Mouse (Mus musculus) neural tube, embryonic 15.5 days (tissue): ENCODE results near the gene Trim37. TPM values are rescaled to one million over a fixed set of nuclear protein-coding genes. Genes with fewer than 3 reads are reported as not detected.
"Not testable (repeated sequence)": the region's sequence is repeated elsewhere in the genome, so short reads cannot be mapped to it uniquely, and the experiment has no call there.

Source experiments
- ATAC-seq: fragments of 200-750 bp; cut with Nextera tagmentation; 2 replicates; pipeline ENCODE4 v1.8.0; 2017; ENCODE audit warnings: mild to moderate bottlenecking, moderate TSS enrichment, moderate library complexity; ENCODE audit not compliant: low FRiP score
- H3K27ac ChIP-seq: fragments of 300-500 bp; sonication (generic); replicated peaks from 2 replicates; pipeline ENCODE4 v1.5.1; 2015; ENCODE audit warnings: mild to moderate bottlenecking, inconsistent platforms
- H3K27me3 ChIP-seq: fragments of 300-500 bp; sonication (generic); replicated peaks from 2 replicates; pipeline ENCODE4 v1.6.1; 2015; ENCODE audit warnings: inconsistent platforms
- H3K36me3 ChIP-seq: fragments of 300-500 bp; sonication (generic); 2 replicates; pipeline ENCODE4 v1.6.1; 2015; ENCODE audit warnings: inconsistent platforms
- H3K4me1 ChIP-seq: fragments of 300-500 bp; sonication (generic); 2 replicates; pipeline ENCODE4 v1.6.1; 2015; ENCODE audit warnings: inconsistent platforms
- H3K4me2 ChIP-seq: fragments of 300-500 bp; sonication (generic); 2 replicates; pipeline ENCODE4 v1.6.1; 2015; ENCODE audit warnings: inconsistent platforms, mild to moderate bottlenecking, moderate library complexity
- H3K4me3 ChIP-seq: fragments of 300-500 bp; sonication (generic); replicated peaks from 2 replicates; pipeline ENCODE4 v1.5.1; 2015; ENCODE audit warnings: mild to moderate bottlenecking, inconsistent platforms
- H3K9ac ChIP-seq: fragments of 300-500 bp; sonication (generic); replicated peaks from 2 replicates; pipeline ENCODE4 v1.6.1; 2015; ENCODE audit warnings: mild to moderate bottlenecking, inconsistent platforms
- H3K9me3 ChIP-seq: fragments of 300-500 bp; sonication (generic); replicated peaks from 2 replicates; pipeline ENCODE4 v1.6.1; 2016; ENCODE audit warnings: inconsistent platforms
- WGBS: fragments of 180-500 bp; shearing (Covaris S2); methylation state at CpG from one replicate; pipeline ENCODE4 v1.1.7; 2015; ENCODE audit warnings: mixed read lengths; 5-methylcytosine and 5-hydroxymethylcytosine counted together
- microRNA counts: library from miRNA; unstranded; fragments of <30 nt; microRNA quantifications from one replicate; lab custom pipeline; 2016
- microRNA-seq: library from miRNA; unstranded; fragments of <30 nt; microRNA quantifications from one replicate; pipeline ENCODE4, GENCODE M21; 2017
- polyA plus RNA-seq: library from polyadenylated mRNA; unstranded; fragments of >200 nt; fragmentation: Nextera tagmentation; extraction: Ambion mirVana; gene quantifications from 2 replicates; pipeline ENCODE4 v1.2.1, GENCODE M21; 2015

The Trim37 gene
- polyA plus RNA-seq, 1 experiment from 2014 or later: 79.3 TPM

- WGBS: 83% methylated on average over 6 of the region's 6 CpGs
- no peak for ATAC-seq
- no peaks in the 10 kb centered on the region for H3K9me3 ChIP-seq
- H3K27ac ChIP-seq: no peak overlapping the region
- no peak overlapping the region for H3K4me3 ChIP-seq
- no peaks in the 10 kb centered on the region for H3K27me3 ChIP-seq
- peaks cover 11% of the 10 kb centered on the region; the same call in 1 of the 2 replicates for H3K4me1 ChIP-seq
- H3K9ac ChIP-seq: no peak overlapping the region
- no peaks in the 10 kb centered on the region for H3K36me3 ChIP-seq
- no peak overlapping the region for H3K4me2 ChIP-seq
Measured at GRCm38 (mm10) chr11:87250132-87250531, 123.3 kb downstream of the Trim37 start.

- H3K9ac ChIP-seq: no peak overlapping the region
- 91% methylated on average over 6 of the region's 6 CpGs for WGBS
- no peaks in the 10 kb centered on the region for H3K36me3 ChIP-seq
- H3K4me1 ChIP-seq: no peaks in the 10 kb centered on the region
- no peak overlapping the region for H3K4me3 ChIP-seq
- no peak overlapping the region for H3K4me2 ChIP-seq
- no peak overlapping the region for H3K27ac ChIP-seq
- ATAC-seq: no peak
- H3K27me3 ChIP-seq: no peaks in the 10 kb centered on the region
- no peaks in the 10 kb centered on the region for H3K9me3 ChIP-seq
Measured at GRCm38 (mm10) chr11:87253294-87253693, 126.4 kb downstream of the Trim37 start.

GRCm38 (mm10) chr11:87254149-87254548 is 127.3 kb downstream of the Trim37 start:
- ATAC-seq: no peak
- Histone ChIP-seq H3K27ac (peak overlapping the region; percentile 54), H3K4me2 (no peak overlapping the region), H3K9me3 (no peaks in the 10 kb centered on the region), H3K36me3 (no peaks in the 10 kb centered on the region), H3K4me1 (no peaks in the 10 kb centered on the region), H3K9ac (no peak overlapping the region), H3K27me3 (no peaks in the 10 kb centered on the region), H3K4me3 (no peak overlapping the region)
- 63% methylated on average over 5 of the region's 5 CpGs for WGBS

- H3K4me2 ChIP-seq: no peak overlapping the region
- WGBS: 95% methylated on average over 5 of the region's 5 CpGs
Measured at GRCm38 (mm10) chr11:87257282-87257681, 130.4 kb downstream of the Trim37 start.

GRCm38 (mm10) chr11:87259792-87260191 is 132.9 kb downstream of the Trim37 start:
- H3K9ac ChIP-seq: no peak overlapping the region
- H3K4me1 ChIP-seq: peaks cover 11% of the 10 kb centered on the region
- ATAC-seq: no peak
- 84% methylated on average over 10 of the region's 10 CpGs for WGBS
- H3K36me3 ChIP-seq: no peaks in the 10 kb centered on the region
- H3K4me3 ChIP-seq: no peak overlapping the region
- H3K27me3 ChIP-seq: no peaks in the 10 kb centered on the region
- no peak overlapping the region for H3K27ac ChIP-seq
- no peaks in the 10 kb centered on the region for H3K9me3 ChIP-seq
- H3K4me2 ChIP-seq: no peak overlapping the region

More at GRCm38 (mm10) chr11:87257282-87257681, 130.4 kb downstream of the Trim37 start:
- H3K36me3 ChIP-seq: no peaks in the 10 kb centered on the region
- ATAC-seq: no peak
- no peak overlapping the region for H3K27ac ChIP-seq
- H3K4me1 ChIP-seq: no peaks in the 10 kb centered on the region
- H3K4me3 ChIP-seq: no peak overlapping the region
- H3K27me3 ChIP-seq: no peaks in the 10 kb centered on the region
- no peaks in the 10 kb centered on the region for H3K9me3 ChIP-seq
- no peak overlapping the region for H3K9ac ChIP-seq

GRCm38 (mm10) chr11:87261705-87262104 is 134.8 kb downstream of the Trim37 start:
- 75% methylated on average over 4 of the region's 4 CpGs for WGBS
- not testable (repeated sequence) for H3K4me2 ChIP-seq, H3K4me3 ChIP-seq, ATAC-seq, H3K9ac ChIP-seq, H3K36me3 ChIP-seq, H3K27ac ChIP-seq, H3K27me3 ChIP-seq, H3K9me3 ChIP-seq
- H3K4me1 ChIP-seq: peaks cover 11% of the 10 kb centered on the region

- ATAC-seq: no peak
- no peaks in the 10 kb centered on the region for H3K36me3 ChIP-seq
- no peak overlapping the region for H3K9ac ChIP-seq
- H3K4me1 ChIP-seq: peaks cover 11% of the 10 kb centered on the region
- H3K27ac ChIP-seq: no peak overlapping the region
- peak overlapping the region; percentile 4; the same call in 1 of the 2 replicates for H3K4me2 ChIP-seq
- no peaks in the 10 kb centered on the region for H3K9me3 ChIP-seq
- H3K27me3 ChIP-seq: no peaks in the 10 kb centered on the region
- no peak overlapping the region for H3K4me3 ChIP-seq
- 15% methylated on average over 7 of the region's 7 CpGs for WGBS
Measured at GRCm38 (mm10) chr11:87263946-87264345, 137.1 kb downstream of the Trim37 start.

- no peaks in the 10 kb centered on the region for H3K9me3 ChIP-seq
- no peaks in the 10 kb centered on the region for H3K36me3 ChIP-seq
- no peak overlapping the region for H3K9ac ChIP-seq
- 64% methylated on average over 4 of the region's 4 CpGs for WGBS
- H3K4me1 ChIP-seq: peaks cover 17% of the 10 kb centered on the region
- H3K27ac ChIP-seq: peak overlapping the region; percentile 46
- H3K27me3 ChIP-seq: no peaks in the 10 kb centered on the region
- no peak overlapping the region for H3K4me2 ChIP-seq
- no peak overlapping the region for H3K4me3 ChIP-seq
- ATAC-seq: no peak
Measured at GRCm38 (mm10) chr11:87266246-87266645, 139.4 kb downstream of the Trim37 start.

GRCm38 (mm10) chr11:87268803-87269202 is 141.9 kb downstream of the Trim37 start:
- Histone ChIP-seq H3K27ac (no peak overlapping the region), H3K4me3 (no peak overlapping the region), H3K4me2 (no peak overlapping the region), H3K36me3 (no peaks in the 10 kb centered on the region), H3K27me3 (no peaks in the 10 kb centered on the region), H3K9ac (no peak overlapping the region), H3K4me1 (peaks cover 13% of the 10 kb centered on the region), H3K9me3 (no peaks in the 10 kb centered on the region)
- 84% methylated on average over 2 of the region's 2 CpGs for WGBS
- no peak for ATAC-seq

MicroRNA genes within 50 kb of the gene (microRNA counts, 519-probe panel; counts per million panel counts)
- microRNA mmu-miR-301a (lab: Ali Mortazavi, UCI): 3,960 counts per million, percentile 93 among the panel's probes with 10 or more counts

Small RNA genes lying within 50 kb of the gene (microRNA-seq; reads per million reads assigned to microRNA genes)
- 1,271 reads per million, percentile 81 among the genes with 10 or more reads in this experiment for gene Mir301

Other genes starting within 250 kb of the Trim37 start
- 3.4 and 4.1 TPM in 2 replicates for gene Ypel2, start 133.4 kb upstream of the Trim37 start, polyA plus RNA-seq
- 131 and 160 TPM in 2 replicates for gene Gdpd1, start 53.0 kb upstream of the Trim37 start, polyA plus RNA-seq
- gene Smg8, start 40.3 kb upstream of the Trim37 start, polyA plus RNA-seq: 18.6 and 19.5 TPM in 2 replicates
- 2.1 and 3.6 TPM in 2 replicates for gene Prr11, start 18.4 kb upstream of the Trim37 start, polyA plus RNA-seq
- 32.8 and 38.2 TPM in 2 replicates for gene Ska2, start 17.8 kb upstream of the Trim37 start, polyA plus RNA-seq
- 20.9 and 26.3 TPM in 2 replicates for gene Ppm1e, start 231.9 kb downstream of the Trim37 start, polyA plus RNA-seq